Mouse (Mus musculus) ES-Bruce4 (cell line): ENCODE data around the gene Ctnnd1. TPM values are rescaled to one million over a fixed set of nuclear protein-coding genes. Genes with fewer than 3 reads are reported as not detected.
A peak's percentile ranks its signal among the peaks of the same experiment; 100 is the strongest.

Experiments used
- H3K27ac ChIP-seq: 2 replicates; pipeline ENCODE4 v1.5.1; 2012; ENCODE audit warnings: low read length, inconsistent platforms; ENCODE audit not compliant: insufficient read depth
- H3K27me3 ChIP-seq: 2 replicates; pipeline ENCODE4 v1.6.1; 2012; ENCODE audit warnings: mild to moderate bottlenecking, low read length, inconsistent platforms; ENCODE audit not compliant: control insufficient read depth, poor library complexity, insufficient read depth, severe bottlenecking
- H3K36me3 ChIP-seq: 2 replicates; pipeline ENCODE4 v1.6.1; 2012; ENCODE audit warnings: inconsistent platforms, mild to moderate bottlenecking, low read length, moderate library complexity; ENCODE audit not compliant: control insufficient read depth, poor library complexity, insufficient read depth, severe bottlenecking
- H3K4me1 ChIP-seq: one replicate; pipeline ENCODE4 v1.8.1; 2011; ENCODE audit warnings: low read length; ENCODE audit not compliant: control insufficient read depth, insufficient read depth
- H3K4me3 ChIP-seq: 2 replicates; pipeline ENCODE4 v1.5.1; 2011; ENCODE audit warnings: low read depth, mild to moderate bottlenecking, low read length
- H3K9ac ChIP-seq: 2 replicates; pipeline ENCODE4 v1.6.1; 2012; ENCODE audit warnings: low read depth, mild to moderate bottlenecking, inconsistent platforms; ENCODE audit not compliant: poor library complexity, severe bottlenecking
- H3K9me3 ChIP-seq: replicated peaks from 2 replicates; pipeline ENCODE4 v1.6.1; 2012; ENCODE audit warnings: mild to moderate bottlenecking, low read length, inconsistent platforms; ENCODE audit not compliant: control insufficient read depth, poor library complexity, insufficient read depth, severe bottlenecking
- CTCF ChIP-seq: IDR thresholded peaks from one replicate; pipeline ENCODE4 v1.8.1; 2011; ENCODE audit warnings: low read depth, low read length
- EP300 ChIP-seq: IDR thresholded peaks from 2 replicates; pipeline ENCODE4 v1.6.1; 2011; ENCODE audit warnings: low read depth, low read length; ENCODE audit not compliant: insufficient read depth
- POLR2A ChIP-seq: IDR thresholded peaks from one replicate; pipeline ENCODE4 v1.8.1; 2011; ENCODE audit warnings: low read length; ENCODE audit not compliant: insufficient read depth
- polyA plus RNA-seq: library from polyadenylated mRNA; stranded (reverse); fragments of >200 nt; gene quantifications from 2 replicates; pipeline ENCODE4 v1.2.4, GENCODE M21; 2011; ENCODE audit warnings: low read depth; ENCODE audit not compliant: missing spikeins, insufficient read depth, insufficient read length

The Ctnnd1 gene
- polyA plus RNA-seq, 1 experiment = 239 TPM

- Histone ChIP-seq H3K9me3 (no peaks in the 10 kb centered on the region), H3K4me3 (0 out of 2 replicates have a peak overlapping the region, but pooled peaks have one; percentile 33), H3K9ac (0 out of 2 replicates have a peak overlapping the region, but pooled peaks have one; percentile 48), H3K36me3 (peaks cover 3% of the 10 kb centered on the region; the same call in 1 of the 2 replicates), H3K4me1 (peaks cover 2% of the 10 kb centered on the region), H3K27ac (peak overlapping the region; percentile 76), H3K27me3 (no peaks in the 10 kb centered on the region)
- TF ChIP-seq CTCF = no peak
- TF ChIP-seq POLR2A = no peak
- TF ChIP-seq EP300 = no peak
Measured at GRCm38 (mm10) chr2:84634006-84634405, 16.6 kb downstream of the Ctnnd1 start.

- Histone ChIP-seq H3K27ac (peak overlapping the region; percentile 90), H3K27me3 (no peaks in the 10 kb centered on the region), H3K36me3 (peaks cover 5% of the 10 kb centered on the region), H3K9ac (peak overlapping the region; percentile 48), H3K9me3 (no peaks in the 10 kb centered on the region), H3K4me3 (peak overlapping the region; percentile 17; the same call in 1 of the 2 replicates), H3K4me1 (peaks cover 2% of the 10 kb centered on the region)
- TF ChIP-seq CTCF (no peak), EP300 (no peak), POLR2A (no peak)
Measured at GRCm38 (mm10) chr2:84632999-84633398, 17.6 kb downstream of the Ctnnd1 start.

GRCm38 (mm10) chr2:84632001-84632400 is 18.6 kb downstream of the Ctnnd1 start:
- Histone ChIP-seq H3K4me1 (peaks cover 2% of the 10 kb centered on the region), H3K36me3 (peaks cover 5% of the 10 kb centered on the region), H3K27me3 (no peaks in the 10 kb centered on the region), H3K9ac (no peak overlapping the region), H3K4me3 (no peak overlapping the region), H3K9me3 (no peaks in the 10 kb centered on the region), H3K27ac (peak overlapping the region; percentile 90)
- TF ChIP-seq EP300 (no peak), CTCF (no peak), POLR2A (no peak)

- no peak overlapping the region for H3K4me3 ChIP-seq
- TF ChIP-seq POLR2A (no peak), CTCF (no peak), EP300 (no peak)
- peaks cover 11% of the 10 kb centered on the region for H3K36me3 ChIP-seq
- no peak overlapping the region; the same call in 1 of the 2 replicates for H3K27ac ChIP-seq
- no peak overlapping the region for H3K9ac ChIP-seq
- no peaks in the 10 kb centered on the region for H3K9me3 ChIP-seq
- no peaks in the 10 kb centered on the region for H3K4me1 ChIP-seq
- H3K27me3 ChIP-seq = no peaks in the 10 kb centered on the region
Measured at GRCm38 (mm10) chr2:84627036-84627435, 23.5 kb downstream of the Ctnnd1 start.

- no peaks in the 10 kb centered on the region for H3K9me3 ChIP-seq
- no peaks in the 10 kb centered on the region for H3K4me1 ChIP-seq
- no peak overlapping the region for H3K9ac ChIP-seq
- H3K27ac ChIP-seq = peak overlapping the region; percentile 38
- peaks cover 13% of the 10 kb centered on the region for H3K36me3 ChIP-seq
- TF ChIP-seq EP300 = no peak
- no peak for TF ChIP-seq POLR2A
- TF ChIP-seq CTCF = no peak
- no peak overlapping the region for H3K4me3 ChIP-seq
- H3K27me3 ChIP-seq = no peaks in the 10 kb centered on the region
Measured at GRCm38 (mm10) chr2:84626366-84626975, 24.1 kb downstream of the Ctnnd1 start.

- H3K9me3 ChIP-seq = no peaks in the 10 kb centered on the region
- H3K27ac ChIP-seq = no peak overlapping the region
- peaks cover 29% of the 10 kb centered on the region for H3K36me3 ChIP-seq
- TF ChIP-seq POLR2A = no peak
- no peak for TF ChIP-seq CTCF
- TF ChIP-seq EP300 = no peak
- no peaks in the 10 kb centered on the region for H3K27me3 ChIP-seq
- no peak overlapping the region for H3K9ac ChIP-seq
- no peaks in the 10 kb centered on the region for H3K4me1 ChIP-seq
- H3K4me3 ChIP-seq = no peak overlapping the region
Measured at GRCm38 (mm10) chr2:84624201-84624600, 26.4 kb downstream of the Ctnnd1 start.
